Mouse (Mus musculus) kidney, postnatal 0 days (tissue): ENCODE data around the gene Pex11b. TPM values are rescaled to one million over a fixed set of nuclear protein-coding genes. Genes with fewer than 3 reads are reported as not detected.
A peak's percentile ranks its signal among the peaks of the same experiment; 100 is the strongest.
"Not testable (repeated sequence)": the region's sequence is repeated elsewhere in the genome, so short reads cannot be mapped to it uniquely, and the experiment has no call there.

Experiments used
- ATAC-seq: fragments of 200-750 bp; cut with Nextera tagmentation; replicated peaks from 2 replicates; pipeline ENCODE4 v1.8.0; 2017; ENCODE audit warnings: low read depth, moderate number of reproducible peaks, moderate TSS enrichment, moderate library complexity; ENCODE audit not compliant: low FRiP score
- DNase-seq: peaks from one replicate; pipeline ENCODE4 v3.0.0-alpha.2; 2016; ENCODE audit warnings: low spot score
- H3K27ac ChIP-seq: fragments of 300-500 bp; sonication (generic); 2 replicates; pipeline ENCODE4 v1.5.1; 2014; ENCODE audit warnings: mild to moderate bottlenecking
- H3K27me3 ChIP-seq: fragments of 300-500 bp; sonication (generic); 2 replicates; pipeline ENCODE4 v1.6.1; 2014; ENCODE audit warnings: low read length, mixed read lengths; ENCODE audit not compliant: insufficient read depth
- H3K36me3 ChIP-seq: fragments of 300-500 bp; sonication (generic); 2 replicates; pipeline ENCODE4 v1.6.1; 2014; ENCODE audit warnings: low read length, mixed read lengths; ENCODE audit not compliant: insufficient read depth
- H3K4me1 ChIP-seq: fragments of 300-500 bp; sonication (generic); replicated peaks from 2 replicates; pipeline ENCODE4 v1.6.1; 2014; ENCODE audit warnings: antibody characterized with exemption, low read length, mixed read lengths; ENCODE audit not compliant: insufficient read depth
- H3K4me2 ChIP-seq: fragments of 300-500 bp; sonication (generic); 2 replicates; pipeline ENCODE4 v1.6.1; 2014; ENCODE audit warnings: mild to moderate bottlenecking, low read length, moderate library complexity, mixed read lengths
- H3K4me3 ChIP-seq: fragments of 300-500 bp; sonication (generic); replicated peaks from 2 replicates; pipeline ENCODE4 v1.5.1; 2014; ENCODE audit warnings: low read depth, low read length
- H3K9ac ChIP-seq: fragments of 300-500 bp; sonication (generic); 2 replicates; pipeline ENCODE4 v1.6.1; 2014; ENCODE audit warnings: low read depth, low read length
- H3K9me3 ChIP-seq: fragments of 300-500 bp; sonication (generic); replicated peaks from 2 replicates; pipeline ENCODE4 v1.6.1; 2016; ENCODE audit warnings: low read length, inconsistent platforms, mixed read lengths
- CTCF ChIP-seq: IDR thresholded peaks from 2 replicates; pipeline ENCODE4 v1.5.1; 2016; ENCODE audit warnings: antibody characterized with exemption, low read depth, mild to moderate bottlenecking, moderate library complexity
- WGBS: fragments of 180-500 bp; shearing (Covaris S2); extraction: QIAGEN DNeasy Blood & Tissue Kit; methylation state at CpG from one replicate; pipeline ENCODE4 v1.1.7; 2014; 5-methylcytosine and 5-hydroxymethylcytosine counted together
- polyA plus RNA-seq: library from polyadenylated mRNA; unstranded; fragments of >200 nt; fragmentation: Nextera tagmentation; extraction: Ambion mirVana; gene quantifications from 2 replicates; pipeline ENCODE4 v1.2.1, GENCODE M21; 2015

Gene Pex11b
- polyA plus RNA-seq, 1 experiment from 2014 or later = 70.1 TPM

DNA sequence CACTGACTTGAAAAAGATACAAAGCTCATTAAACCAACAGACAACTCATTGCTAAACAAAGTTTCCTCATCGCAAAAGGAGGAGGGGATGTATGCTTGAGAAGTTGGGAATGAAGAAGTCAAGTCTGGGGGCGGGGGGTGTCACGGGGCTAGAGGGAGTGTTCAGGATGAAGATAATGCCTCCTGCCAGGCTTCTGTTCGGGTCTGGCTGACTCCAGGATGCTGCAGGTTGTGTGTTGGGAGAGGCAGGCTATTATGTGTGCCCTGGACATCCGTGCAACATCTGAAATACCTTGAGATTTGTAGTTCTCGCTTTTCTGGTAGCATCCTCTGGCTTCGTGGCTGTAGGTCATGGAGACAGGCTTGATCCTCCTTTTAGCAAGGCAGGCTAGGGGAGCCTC is 43.3 kb downstream of the Pex11b start:
- H3K27me3 ChIP-seq = no peaks in the 10 kb centered on the region
- H3K9ac ChIP-seq = no peak overlapping the region
- no peaks in the 10 kb centered on the region for H3K36me3 ChIP-seq
- 61% methylated on average over 7 of the region's 7 CpGs for WGBS
- H3K4me2 ChIP-seq = no peak overlapping the region
- no peak for DNase-seq
- ATAC-seq = no peak
- no peak for TF ChIP-seq CTCF
- no peak overlapping the region for H3K4me3 ChIP-seq
- no peaks in the 10 kb centered on the region for H3K4me1 ChIP-seq
- no peaks in the 10 kb centered on the region for H3K9me3 ChIP-seq
- no peak overlapping the region for H3K27ac ChIP-seq

DNA sequence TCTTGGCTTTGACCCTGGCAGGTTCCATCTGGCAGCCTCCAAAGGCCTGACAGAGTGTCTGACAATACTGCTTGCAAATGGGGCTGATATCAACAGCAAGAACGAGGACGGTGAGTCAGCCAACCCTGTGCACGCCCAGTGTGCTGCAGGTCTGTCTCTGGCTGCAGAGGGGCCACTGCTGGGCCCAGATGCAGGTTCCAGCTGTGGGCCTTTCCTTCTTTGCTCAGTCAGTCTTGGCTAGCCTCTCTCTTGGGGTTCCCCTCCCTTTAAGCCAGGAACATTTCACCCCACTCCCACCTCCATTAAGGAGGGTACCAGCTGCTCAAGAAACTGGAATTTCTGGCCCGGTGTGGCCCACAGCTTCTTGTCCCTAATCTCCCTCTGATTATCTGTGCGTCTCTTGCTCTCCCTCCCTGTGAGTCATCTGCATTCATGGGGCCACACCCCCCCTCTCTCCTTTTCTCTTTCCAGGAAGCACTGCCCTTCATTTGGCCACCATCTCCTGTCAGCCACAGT is 44.0 kb downstream of the Pex11b start:
- Histone ChIP-seq H3K4me1 (no peaks in the 10 kb centered on the region), H3K9me3 (no peaks in the 10 kb centered on the region), H3K27me3 (no peaks in the 10 kb centered on the region), H3K4me3 (no peak overlapping the region), H3K4me2 (no peak overlapping the region), H3K36me3 (no peaks in the 10 kb centered on the region), H3K9ac (no peak overlapping the region), H3K27ac (no peak overlapping the region)
- DNase-seq = no peak
- TF ChIP-seq CTCF = no peak
- WGBS = 49% methylated on average over 5 of the region's 5 CpGs
- no peak for ATAC-seq

DNA sequence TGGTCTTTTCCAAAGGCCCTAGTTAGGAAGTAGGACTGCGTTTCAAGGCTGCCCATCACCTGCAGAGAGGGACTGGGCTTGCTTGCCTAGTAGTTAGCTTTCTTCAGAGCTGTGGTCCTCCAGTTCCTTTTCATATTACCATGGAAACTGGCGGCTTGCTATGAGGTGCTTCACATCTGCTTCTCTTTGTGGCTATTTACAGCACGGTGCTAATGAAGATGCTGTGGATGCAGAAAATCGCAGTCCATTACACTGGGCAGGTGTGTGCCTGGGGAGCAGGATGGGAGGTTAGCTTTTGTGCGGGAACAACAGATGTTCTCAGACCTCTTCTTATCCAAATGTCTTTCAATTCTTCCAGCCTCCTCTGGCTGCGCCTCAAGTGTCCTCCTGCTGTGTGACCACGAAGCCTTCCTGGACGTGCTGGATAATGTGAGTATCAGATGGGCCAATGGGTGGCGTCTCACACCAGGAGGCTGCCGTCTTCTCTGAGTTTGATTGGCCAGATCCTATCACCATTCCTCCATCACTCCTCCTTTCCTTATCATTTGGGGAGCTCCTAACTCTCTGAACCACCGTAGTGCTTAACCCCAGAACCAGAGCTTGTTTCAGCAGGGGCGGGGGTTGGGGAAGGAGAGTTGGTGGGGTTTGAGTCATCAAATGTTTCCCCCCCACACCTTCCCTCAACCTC is 45.2 kb downstream of the Pex11b start:
- H3K4me3 ChIP-seq = no peak overlapping the region
- WGBS = 43% methylated on average over 12 of the region's 12 CpGs
- no peaks in the 10 kb centered on the region for H3K9me3 ChIP-seq
- H3K9ac ChIP-seq = no peak overlapping the region
- H3K4me2 ChIP-seq = no peak overlapping the region
- DNase-seq (no peak), ATAC-seq (no peak)
- no peaks in the 10 kb centered on the region for H3K4me1 ChIP-seq
- no peak for TF ChIP-seq CTCF
- no peak overlapping the region for H3K27ac ChIP-seq
- no peaks in the 10 kb centered on the region for H3K27me3 ChIP-seq
- no peaks in the 10 kb centered on the region for H3K36me3 ChIP-seq

DNA sequence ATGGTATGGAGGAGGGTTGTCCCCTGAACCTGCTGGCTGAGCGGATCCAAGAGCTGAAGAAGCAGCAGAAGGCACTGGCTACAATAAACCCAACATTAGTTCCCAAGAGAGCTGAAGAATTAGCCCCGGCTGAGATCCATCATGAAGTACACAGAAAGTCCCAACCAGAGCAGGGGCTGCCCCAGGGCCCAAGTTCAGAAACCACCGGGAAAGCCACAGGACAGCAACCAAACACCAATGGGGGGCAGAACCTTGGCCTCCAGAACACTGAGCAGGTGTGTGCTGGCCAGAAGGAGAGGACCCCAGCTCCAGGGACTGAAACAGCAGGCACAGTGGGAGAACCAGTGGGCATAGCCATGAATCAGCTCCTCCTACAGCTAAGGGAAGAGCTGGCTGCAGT is 48.3 kb downstream of the Pex11b start:
- TF ChIP-seq CTCF = no peak
- Histone ChIP-seq H3K9me3 (no peaks in the 10 kb centered on the region), H3K4me2 (no peak overlapping the region), H3K4me3 (no peak overlapping the region), H3K36me3 (no peaks in the 10 kb centered on the region), H3K4me1 (no peaks in the 10 kb centered on the region), H3K27me3 (no peaks in the 10 kb centered on the region), H3K9ac (no peak overlapping the region), H3K27ac (no peak overlapping the region)
- no peak for DNase-seq
- WGBS = 80% methylated on average over 3 of the region's 3 CpGs
- ATAC-seq = no peak

DNA sequence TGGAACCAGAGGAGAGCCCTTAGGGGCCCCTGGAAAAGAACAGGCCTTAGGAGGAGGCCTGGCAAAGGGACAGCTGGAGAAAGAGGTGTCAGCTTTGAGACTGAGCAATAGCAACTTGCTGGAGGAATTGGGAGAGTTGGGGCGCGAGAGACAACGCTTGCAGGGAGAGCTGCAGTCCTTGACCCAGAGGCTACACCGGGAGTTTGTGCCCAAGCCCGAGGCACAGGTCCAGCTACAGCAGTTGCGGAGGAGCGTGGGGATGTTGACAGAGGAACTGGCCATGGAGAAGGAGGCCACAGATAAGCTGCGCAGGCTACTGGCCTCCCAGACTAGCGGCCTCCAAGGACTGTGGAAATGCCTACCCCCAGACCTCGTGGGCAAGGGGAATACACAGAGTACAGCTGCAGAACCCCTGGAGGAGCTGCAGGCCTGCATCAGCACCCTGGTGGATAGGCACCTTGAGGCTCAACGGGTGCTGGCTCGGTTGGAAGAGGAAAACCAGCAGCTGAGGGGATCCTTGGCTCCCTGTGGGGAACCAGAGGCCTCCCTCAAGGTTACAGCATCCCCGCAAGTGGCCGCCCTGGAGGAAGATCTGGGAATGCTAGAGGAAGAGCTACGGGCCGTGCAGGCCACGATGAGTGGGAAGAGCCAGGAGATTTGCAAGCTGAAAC is 49.1 kb downstream of the Pex11b start:
- 58% methylated on average over 17 of the region's 17 CpGs for WGBS
- Histone ChIP-seq H3K4me1 (no peaks in the 10 kb centered on the region), H3K4me2 (peak overlapping the region; percentile 44), H3K9ac (no peak overlapping the region), H3K36me3 (no peaks in the 10 kb centered on the region), H3K27me3 (no peaks in the 10 kb centered on the region), H3K9me3 (no peaks in the 10 kb centered on the region), H3K27ac (no peak overlapping the region), H3K4me3 (0 out of 2 replicates have a peak overlapping the region, but pooled peaks have one; percentile 9)
- no peak for TF ChIP-seq CTCF
- ATAC-seq (no peak), DNase-seq (no peak)

DNA sequence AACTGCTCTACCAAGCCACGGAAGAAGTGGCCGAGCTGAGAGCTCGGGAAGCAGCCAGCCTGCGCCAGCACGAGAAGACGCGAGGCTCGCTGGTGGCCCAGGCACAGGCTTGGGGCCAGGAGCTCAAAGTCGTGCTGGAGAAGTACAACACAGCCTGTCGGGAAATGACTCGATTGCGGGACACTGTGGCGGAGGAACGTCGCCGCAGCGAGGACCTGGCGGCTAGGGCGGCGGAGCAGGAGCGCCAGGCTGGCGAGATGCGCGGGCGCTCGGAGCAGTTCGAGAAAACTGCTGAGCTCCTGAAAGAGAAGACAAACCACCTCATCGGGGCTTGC is 49.6 kb downstream of the Pex11b start:
- Histone ChIP-seq H3K9me3 (no peaks in the 10 kb centered on the region), H3K27me3 (no peaks in the 10 kb centered on the region), H3K4me2 (peak overlapping the region; percentile 44), H3K4me1 (no peaks in the 10 kb centered on the region), H3K4me3 (0 out of 2 replicates have a peak overlapping the region, but pooled peaks have one; percentile 9), H3K36me3 (no peaks in the 10 kb centered on the region), H3K9ac (no peak overlapping the region), H3K27ac (no peak overlapping the region)
- no peak for ATAC-seq
- TF ChIP-seq CTCF = no peak
- DNase-seq = no peak
- WGBS = 27% methylated on average over 28 of the region's 28 CpGs

DNA sequence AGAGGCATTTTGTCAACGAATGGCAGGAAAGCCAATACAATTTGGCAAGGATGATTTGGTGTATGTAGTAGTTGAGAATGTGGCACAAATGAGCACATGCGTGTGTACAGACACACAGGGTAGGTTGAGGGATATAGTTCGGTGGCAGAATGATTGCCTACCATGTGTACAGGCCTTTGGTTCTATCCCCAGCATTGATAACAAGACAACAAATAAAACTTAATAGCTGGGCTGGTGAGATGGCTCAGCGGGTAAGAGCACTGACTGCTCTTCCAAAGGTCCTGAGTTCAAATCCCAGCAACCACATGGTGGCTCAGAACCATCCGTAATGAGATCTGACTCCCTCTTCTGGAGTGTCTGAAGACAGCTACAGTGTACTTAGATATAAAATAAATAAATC is 50.9 kb downstream of the Pex11b start:
- not testable (repeated sequence) for H3K4me3 ChIP-seq, H3K27me3 ChIP-seq, H3K36me3 ChIP-seq, DNase-seq, H3K9ac ChIP-seq, H3K4me2 ChIP-seq, H3K27ac ChIP-seq, ATAC-seq, H3K9me3 ChIP-seq, H3K4me1 ChIP-seq
- WGBS = 92% methylated on average over 5 of the region's 5 CpGs
